Mouse (Mus musculus): ENCODE measurements around the gene Mreg. TPM values are rescaled to one million over a fixed set of nuclear protein-coding genes. Genes with fewer than 3 reads are reported as not detected.
"Not testable (repeated sequence)": the region's sequence is repeated elsewhere in the genome, so short reads cannot be mapped to it uniquely, and the experiment has no call there.

Gene Mreg
- total RNA-seq, 2 experiments from 2014 or later: 3.1 to 3.6 TPM

GRCm38 (mm10) chr1:72242581-72243143 is 30.6 kb upstream of the Mreg start:
- no peak for TF ChIP-seq CTCF (conservative IDR thresholded peaks at IDR 0.05)
- Histone ChIP-seq H3K4me3 (no peak overlapping the region), H3K27ac (no peak overlapping the region)
- DNase-seq (ENCODE audit: low spot score in 2 of 2): no peak

GRCm38 (mm10) chr1:72239113-72239512 is 27.0 kb upstream of the Mreg start:
- not testable (repeated sequence) for H3K4me3 ChIP-seq; DNase-seq (ENCODE audit: low spot score in 2 of 2)

GRCm38 (mm10) chr1:72238016-72238580 is 26.0 kb upstream of the Mreg start:
- H3K27ac ChIP-seq: no peak overlapping the region
- TF ChIP-seq CTCF (conservative IDR thresholded peaks at IDR 0.05): no peak
- no peak overlapping the region for H3K4me3 ChIP-seq
- DNase-seq (ENCODE audit: low spot score in 2 of 2): no peak

More at GRCm38 (mm10) chr1:72239113-72239512, 27.0 kb upstream of the Mreg start:
- not testable (repeated sequence) for H3K27ac ChIP-seq

- TF ChIP-seq CTCF (conservative IDR thresholded peaks at IDR 0.05): no peak
- peak overlapping the region; percentile 42 for H3K4me3 ChIP-seq
- DNase-seq (ENCODE audit: low spot score in 2 of 2): peak in 1 of 2 experiments; percentile 51
These were observed 25.1 kb upstream of the Mreg start for GRCm38 (mm10) chr1:72237007-72237775.

GRCm38 (mm10) chr1:72236363-72237006 is 24.4 kb upstream of the Mreg start:
- Histone ChIP-seq H3K27ac (peak overlapping the region; percentile 86), H3K4me3 (peak overlapping the region; percentile 53)
- DNase-seq (ENCODE audit: low spot score in 2 of 2): peak; percentile 68 to 73

More at GRCm38 (mm10) chr1:72237007-72237775, 25.1 kb upstream of the Mreg start:
- no peak overlapping the region for H3K27ac ChIP-seq

- H3K4me3 ChIP-seq; H3K27ac ChIP-seq; DNase-seq (ENCODE audit: low spot score in 2 of 2): not testable (repeated sequence)
- TF ChIP-seq CTCF (conservative IDR thresholded peaks at IDR 0.05): peak; percentile 71
These were observed 20.5 kb upstream of the Mreg start for GRCm38 (mm10) chr1:72232592-72232991.

GRCm38 (mm10) chr1:72228974-72229373 is 16.9 kb upstream of the Mreg start:
- no peak overlapping the region for H3K27ac ChIP-seq
- H3K4me3 ChIP-seq: no peak overlapping the region
- no peak for TF ChIP-seq CTCF (conservative IDR thresholded peaks at IDR 0.05)
- no peak for DNase-seq (ENCODE audit: low spot score in 2 of 2)

GRCm38 (mm10) chr1:72227546-72227945 is 15.4 kb upstream of the Mreg start:
- no peak for TF ChIP-seq CTCF (conservative IDR thresholded peaks at IDR 0.05)
- Histone ChIP-seq H3K27ac (no peak overlapping the region), H3K4me3 (no peak overlapping the region)
- no peak for DNase-seq (ENCODE audit: low spot score in 2 of 2)

GRCm38 (mm10) chr1:72226887-72227481 is 14.9 kb upstream of the Mreg start:
- no peak for DNase-seq (ENCODE audit: low spot score in 2 of 2)
- no peak overlapping the region for H3K27ac ChIP-seq

GRCm38 (mm10) chr1:72226172-72226886 is 14.2 kb upstream of the Mreg start:
- H3K4me3 ChIP-seq: 0 out of 2 replicates have a peak overlapping the region, but pooled peaks have one; percentile 17
- peak; percentile 32 to 47 for DNase-seq (ENCODE audit: low spot score in 2 of 2)
- TF ChIP-seq CTCF (conservative IDR thresholded peaks at IDR 0.05): no peak
- 0 out of 2 replicates have a peak overlapping the region, but pooled peaks have one; percentile 39 for H3K27ac ChIP-seq

More at GRCm38 (mm10) chr1:72226887-72227481, 14.9 kb upstream of the Mreg start:
- no peak overlapping the region for H3K4me3 ChIP-seq
- no peak for TF ChIP-seq CTCF (conservative IDR thresholded peaks at IDR 0.05)

GRCm38 (mm10) chr1:72225720-72226171 is 13.6 kb upstream of the Mreg start:
- H3K4me3 ChIP-seq: peak overlapping the region; percentile 67
- H3K27ac ChIP-seq: peak overlapping the region; percentile 79

More at GRCm38 (mm10) chr1:72225720-72226171, 13.6 kb upstream of the Mreg start:
- peak; percentile 72 to 83 for DNase-seq (ENCODE audit: low spot score in 2 of 2)
